Mouse (Mus musculus) midbrain, embryonic 10.5 days (tissue): ENCODE measurements around the gene Ksr1. TPM values are rescaled to one million over a fixed set of nuclear protein-coding genes. Genes with fewer than 3 reads are reported as not detected.

Experiments used
- DNase-seq: peaks from one replicate; pipeline ENCODE4 v3.0.0-alpha.2; 2017; ENCODE audit warnings: low spot score
- H3K27ac ChIP-seq: fragments of 300-500 bp; sonication (generic); replicated peaks from 2 replicates; pipeline ENCODE4 v1.5.1; 2016; ENCODE audit warnings: mild to moderate bottlenecking
- H3K27me3 ChIP-seq: fragments of 300-500 bp; sonication (generic); 2 replicates; pipeline ENCODE4 v1.6.1; 2016; ENCODE audit warnings: low read depth, mild to moderate bottlenecking; ENCODE audit not compliant: poor library complexity, severe bottlenecking
- H3K36me3 ChIP-seq: fragments of 300-500 bp; sonication (generic); 2 replicates; pipeline ENCODE4 v1.6.1; 2016; ENCODE audit warnings: mild to moderate bottlenecking, moderate library complexity
- H3K4me1 ChIP-seq: fragments of 300-500 bp; sonication (generic); 2 replicates; pipeline ENCODE4 v1.6.1; 2016
- H3K4me3 ChIP-seq: fragments of 300-500 bp; sonication (generic); 2 replicates; pipeline ENCODE4 v1.5.1; 2016; ENCODE audit warnings: mild to moderate bottlenecking, moderate library complexity
- H3K9me3 ChIP-seq: fragments of 300-500 bp; sonication (generic); replicated peaks from 2 replicates; pipeline ENCODE4 v1.6.1; 2016; ENCODE audit warnings: mild to moderate bottlenecking
- WGBS: fragments of 180-500 bp; shearing (Covaris S2); methylation state at CpG from one replicate; pipeline ENCODE4 v1.1.7; 2016; 5-methylcytosine and 5-hydroxymethylcytosine counted together
- polyA plus RNA-seq: library from polyadenylated mRNA; unstranded; fragments of >200 nt; fragmentation: Nextera tagmentation; extraction: Ambion mirVana; gene quantifications from 2 replicates; pipeline ENCODE4 v1.2.1, GENCODE M21; 2016

The Ksr1 gene
- polyA plus RNA-seq, 1 experiment from 2014 or later = 1.7 TPM

GRCm38 (mm10) chr11:78982042-78982441, 164.2 kb downstream of the Ksr1 start:
- WGBS = 85% methylated on average over 2 of the region's 2 CpGs
- H3K36me3 ChIP-seq = no peaks in the 10 kb centered on the region
- no peak overlapping the region for H3K4me3 ChIP-seq
- H3K27me3 ChIP-seq = no peaks in the 10 kb centered on the region
- DNase-seq = no peak
- H3K4me1 ChIP-seq = no peaks in the 10 kb centered on the region
- H3K9me3 ChIP-seq = no peaks in the 10 kb centered on the region
- no peak overlapping the region for H3K27ac ChIP-seq

DNA sequence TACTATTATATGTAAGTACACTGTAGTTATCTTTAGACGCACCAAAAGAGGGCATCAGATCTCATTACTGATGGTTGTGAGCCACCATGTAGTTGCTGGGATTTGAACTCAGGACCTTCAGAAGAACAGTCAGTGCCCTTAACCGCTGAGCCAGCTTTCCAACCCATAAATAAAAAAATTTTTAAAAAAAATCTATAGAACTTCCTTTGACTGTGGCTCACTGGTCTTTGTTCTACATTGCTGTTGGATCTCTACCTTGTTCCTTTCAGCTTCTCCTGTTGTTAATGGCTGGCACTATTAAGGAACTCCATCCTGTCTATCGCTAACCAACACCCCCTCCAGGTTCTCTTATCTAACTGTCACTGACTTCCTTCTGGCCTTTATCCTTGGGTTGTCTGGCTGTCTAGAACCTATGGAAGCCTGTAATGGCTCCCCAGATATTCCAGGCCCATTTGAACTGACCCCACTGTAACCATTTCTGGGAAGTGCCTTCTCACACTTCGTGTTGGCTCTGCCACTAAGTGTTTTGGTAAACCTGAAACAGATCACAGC, 166.0 kb downstream of the Ksr1 start:
- Histone ChIP-seq H3K27ac (no peak overlapping the region), H3K9me3 (no peaks in the 10 kb centered on the region), H3K27me3 (no peaks in the 10 kb centered on the region), H3K36me3 (no peaks in the 10 kb centered on the region), H3K4me3 (no peak overlapping the region), H3K4me1 (no peaks in the 10 kb centered on the region)
- WGBS = 85% methylated on average over 4 of the region's 4 CpGs
- no peak for DNase-seq

- no peak overlapping the region for H3K27ac ChIP-seq
- no peak overlapping the region for H3K4me3 ChIP-seq
- peaks cover 7% of the 10 kb centered on the region for H3K4me1 ChIP-seq
- no peaks in the 10 kb centered on the region for H3K36me3 ChIP-seq
- 87% methylated on average over 12 of the region's 12 CpGs for WGBS
- H3K9me3 ChIP-seq = no peaks in the 10 kb centered on the region
- no peaks in the 10 kb centered on the region for H3K27me3 ChIP-seq
- DNase-seq = no peak
Observed at GRCm38 (mm10) chr11:78978176-78979019, 167.8 kb downstream of the Ksr1 start.

- 82% methylated on average over 8 of the region's 8 CpGs for WGBS
- H3K9me3 ChIP-seq = no peaks in the 10 kb centered on the region
Observed at GRCm38 (mm10) chr11:78976731-78977510, 169.3 kb downstream of the Ksr1 start.

DNA sequence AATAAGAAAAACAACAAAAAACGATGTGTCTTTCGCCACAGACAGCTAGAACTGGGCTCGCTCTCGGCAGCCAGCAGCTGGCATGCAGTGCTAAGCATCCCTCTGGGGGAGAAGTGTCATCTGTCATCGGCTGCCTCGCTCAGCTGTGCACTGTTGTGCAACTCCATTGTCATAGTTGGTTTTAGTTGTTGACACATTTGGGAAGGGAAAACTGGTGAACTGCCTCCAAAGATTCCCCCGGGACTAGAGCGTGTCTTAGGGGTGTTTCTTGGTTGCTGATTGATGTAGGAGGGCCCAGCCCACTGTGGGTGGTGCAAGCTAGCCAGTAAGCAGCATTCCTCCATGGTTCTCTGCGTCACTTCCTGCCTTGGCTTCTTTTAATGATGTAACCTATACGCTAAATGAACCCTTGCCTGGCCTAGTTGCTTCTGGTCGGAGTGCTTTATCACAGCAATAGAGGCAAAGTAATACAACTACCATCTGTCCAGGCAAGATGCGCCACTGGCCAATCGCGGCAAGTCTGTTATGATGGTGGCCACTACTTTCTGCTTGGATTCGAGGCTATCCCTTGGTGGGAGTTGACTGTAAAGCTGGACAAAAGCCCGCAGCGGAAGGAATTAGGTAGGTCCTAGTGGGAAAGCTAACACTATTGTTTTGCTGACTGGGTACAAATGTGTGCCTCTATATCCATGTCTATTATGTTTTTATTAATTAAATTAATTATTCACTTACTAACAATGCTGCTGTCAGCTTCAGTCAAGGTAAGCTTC, 172.6 kb downstream of the Ksr1 start:
- 78% methylated on average over 17 of the region's 17 CpGs for WGBS
- DNase-seq = no peak
- no peaks in the 10 kb centered on the region for H3K36me3 ChIP-seq
- H3K9me3 ChIP-seq = no peaks in the 10 kb centered on the region
- H3K27ac ChIP-seq = no peak overlapping the region
- H3K27me3 ChIP-seq = no peaks in the 10 kb centered on the region
- H3K4me1 ChIP-seq = peaks cover 21% of the 10 kb centered on the region
- H3K4me3 ChIP-seq = no peak overlapping the region

More at GRCm38 (mm10) chr11:78976731-78977510, 169.3 kb downstream of the Ksr1 start:
- no peak for DNase-seq
- Histone ChIP-seq H3K27ac (no peak overlapping the region), H3K27me3 (no peaks in the 10 kb centered on the region), H3K4me1 (peaks cover 21% of the 10 kb centered on the region), H3K4me3 (no peak overlapping the region), H3K36me3 (no peaks in the 10 kb centered on the region)

- Histone ChIP-seq H3K9me3 (no peaks in the 10 kb centered on the region), H3K36me3 (no peaks in the 10 kb centered on the region), H3K27me3 (no peaks in the 10 kb centered on the region), H3K4me1 (peaks cover 21% of the 10 kb centered on the region), H3K4me3 (no peak overlapping the region), H3K27ac (0 out of 2 replicates have a peak overlapping the region, but pooled peaks have one; percentile 28)
- WGBS = 74% methylated on average over 8 of the region's 8 CpGs
- peak; percentile 18 for DNase-seq
Observed at GRCm38 (mm10) chr11:78972811-78973351, 173.3 kb downstream of the Ksr1 start.

DNA sequence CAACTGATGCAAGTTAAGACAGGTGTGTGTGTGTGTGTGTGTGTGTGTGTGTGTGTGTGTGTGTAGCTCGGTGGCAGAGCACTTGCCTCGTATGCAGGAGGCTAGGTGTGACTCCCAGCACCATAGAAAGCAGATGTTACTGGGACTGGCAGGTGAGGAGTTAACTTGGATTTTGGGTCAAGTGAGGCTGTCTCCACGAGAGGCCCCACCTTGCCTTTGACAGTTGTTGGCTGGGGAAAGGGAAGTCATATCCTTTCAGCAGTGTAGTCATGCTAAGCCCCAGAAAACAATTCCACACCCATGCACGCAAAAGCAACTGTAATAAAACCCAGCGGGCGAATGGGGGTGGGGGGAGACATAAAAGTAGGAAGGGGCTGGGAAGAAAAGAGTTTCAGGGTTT, 173.9 kb downstream of the Ksr1 start:
- Histone ChIP-seq H3K27ac (no peak overlapping the region), H3K9me3 (no peaks in the 10 kb centered on the region), H3K27me3 (no peaks in the 10 kb centered on the region), H3K4me1 (peaks cover 21% of the 10 kb centered on the region), H3K4me3 (no peak overlapping the region), H3K36me3 (no peaks in the 10 kb centered on the region)
- no peak for DNase-seq
- WGBS = 67% methylated on average over 6 of the region's 6 CpGs

DNA sequence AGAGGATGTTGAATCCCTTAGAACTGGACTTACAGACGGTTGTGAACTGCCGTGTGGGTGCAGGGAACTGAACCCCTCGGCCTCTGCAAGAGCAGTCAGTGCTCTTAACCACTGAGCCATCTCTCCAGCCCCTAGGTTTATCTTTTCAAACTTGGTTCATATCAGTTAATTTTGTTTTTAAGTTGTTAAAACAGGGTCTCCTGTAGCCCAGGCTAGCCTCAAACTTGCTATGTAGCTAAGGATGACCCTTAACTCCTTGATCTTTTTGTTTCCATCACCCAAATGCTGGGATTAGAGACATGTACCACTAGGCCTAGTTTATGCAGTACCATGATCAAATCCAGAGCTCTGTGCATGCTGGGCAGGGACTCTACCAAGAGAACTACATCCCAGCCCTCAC, 174.5 kb downstream of the Ksr1 start:
- H3K9me3 ChIP-seq = no peaks in the 10 kb centered on the region
- H3K27me3 ChIP-seq = no peaks in the 10 kb centered on the region
- DNase-seq = no peak
- no peaks in the 10 kb centered on the region for H3K36me3 ChIP-seq
- peaks cover 21% of the 10 kb centered on the region for H3K4me1 ChIP-seq
- H3K27ac ChIP-seq = no peak overlapping the region
- 94% methylated on average over 3 of the region's 3 CpGs for WGBS
- no peak overlapping the region for H3K4me3 ChIP-seq

DNA sequence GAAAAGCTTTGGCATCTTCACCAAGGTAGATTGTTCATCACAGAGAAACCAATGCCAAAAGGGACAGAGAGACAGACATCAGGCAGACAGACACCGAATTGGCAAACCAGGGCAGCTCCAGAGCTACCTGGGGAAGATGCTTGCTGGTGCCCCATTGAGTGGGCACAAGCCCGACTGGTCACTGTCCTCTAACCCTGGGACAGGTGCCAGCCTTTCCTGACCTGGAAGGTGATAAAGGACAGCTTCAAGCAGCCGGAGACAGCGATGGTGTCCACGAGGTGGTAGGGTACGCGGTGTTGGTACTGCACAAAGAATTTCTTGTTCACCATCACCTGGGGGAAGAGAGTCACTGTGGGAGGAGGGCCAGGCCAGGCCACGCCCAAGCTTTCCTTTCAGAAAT, 175.1 kb downstream of the Ksr1 start:
- no peaks in the 10 kb centered on the region for H3K9me3 ChIP-seq
- WGBS = 92% methylated on average over 8 of the region's 8 CpGs
- H3K27ac ChIP-seq = no peak overlapping the region
- H3K4me3 ChIP-seq = no peak overlapping the region
- H3K27me3 ChIP-seq = no peaks in the 10 kb centered on the region
- no peak for DNase-seq
- no peaks in the 10 kb centered on the region for H3K36me3 ChIP-seq
- peaks cover 21% of the 10 kb centered on the region for H3K4me1 ChIP-seq

DNA sequence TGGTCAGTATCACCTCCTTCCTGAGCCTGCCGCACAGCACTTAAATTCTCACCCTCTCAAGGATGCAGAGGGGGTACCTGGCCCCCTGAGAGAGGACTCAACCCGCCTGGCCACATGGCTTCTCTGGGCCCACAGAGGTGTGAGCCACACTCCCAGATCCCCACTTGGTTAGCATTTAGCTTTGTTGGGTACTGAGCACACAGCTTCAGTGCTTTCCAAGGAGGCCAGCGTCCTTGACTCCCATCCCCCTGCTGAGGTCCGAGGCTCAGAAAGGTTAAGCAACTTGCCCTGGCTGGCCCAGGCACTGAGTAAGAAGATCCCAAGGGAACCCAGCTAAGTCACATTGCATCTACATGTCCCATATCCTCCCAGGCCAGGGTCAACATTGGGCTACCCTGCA, 178.1 kb downstream of the Ksr1 start:
- DNase-seq = no peak
- no peaks in the 10 kb centered on the region for H3K9me3 ChIP-seq

DNA sequence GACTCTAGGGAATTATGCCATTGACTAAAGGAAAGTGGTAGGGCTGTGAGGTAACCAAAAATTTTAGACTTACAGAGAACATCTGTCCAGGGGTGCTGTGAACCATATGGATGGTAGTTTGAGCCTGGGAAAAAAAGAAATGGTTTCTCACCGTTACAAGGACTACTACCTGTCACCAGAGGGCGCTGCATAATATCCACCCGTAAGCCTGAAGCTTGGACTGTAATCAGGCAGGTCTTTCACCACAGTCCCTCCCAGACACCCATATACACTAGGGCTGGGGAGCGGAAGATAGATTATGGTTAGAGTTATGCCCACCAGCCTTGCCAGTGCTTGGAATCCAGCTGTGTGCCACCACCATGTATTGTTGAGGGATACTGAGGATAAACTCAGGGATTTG, 178.8 kb downstream of the Ksr1 start:
- DNase-seq = peak; percentile 35
- H3K36me3 ChIP-seq = no peaks in the 10 kb centered on the region
- no peak overlapping the region for H3K27ac ChIP-seq
- no peak overlapping the region for H3K4me3 ChIP-seq
- H3K27me3 ChIP-seq = no peaks in the 10 kb centered on the region
- H3K9me3 ChIP-seq = no peaks in the 10 kb centered on the region
- WGBS = 28% methylated on average over 4 of the region's 4 CpGs
- peaks cover 4% of the 10 kb centered on the region for H3K4me1 ChIP-seq

More for the DNA sequence above, 178.1 kb downstream of the Ksr1 start:
- Histone ChIP-seq H3K4me3 (no peak overlapping the region), H3K27ac (no peak overlapping the region), H3K4me1 (peaks cover 12% of the 10 kb centered on the region), H3K36me3 (no peaks in the 10 kb centered on the region), H3K27me3 (no peaks in the 10 kb centered on the region)
- WGBS = 84% methylated on average over 4 of the region's 4 CpGs
